Mouse (Mus musculus) midbrain, postnatal 0 days (tissue): Measurements from ENCODE around the gene Slc2a8. TPM values are rescaled to one million over a fixed set of nuclear protein-coding genes. Genes with fewer than 3 reads are reported as not detected.

Experiments
- ATAC-seq: fragments of 200-750 bp; cut with Nextera tagmentation; 2 replicates; pipeline ENCODE4 v1.8.0; 2017; ENCODE audit warnings: moderate number of reproducible peaks, mild to moderate bottlenecking, moderate TSS enrichment, moderate library complexity; ENCODE audit not compliant: low FRiP score
- DNase-seq: peaks from one replicate; pipeline ENCODE4 v3.0.0-alpha.2; 2015; ENCODE audit warnings: low spot score
- H3K27ac ChIP-seq: fragments of 300-500 bp; sonication (generic); 2 replicates; pipeline ENCODE4 v1.5.1; 2014; ENCODE audit warnings: low read depth, mild to moderate bottlenecking, low read length, mixed read lengths
- H3K27me3 ChIP-seq: fragments of 300-500 bp; sonication (generic); 2 replicates; pipeline ENCODE4 v1.6.1; 2014; ENCODE audit warnings: low read length, control low read depth, mixed read lengths; ENCODE audit not compliant: insufficient read depth
- H3K36me3 ChIP-seq: fragments of 300-500 bp; sonication (generic); 2 replicates; pipeline ENCODE4 v1.6.1; 2014; ENCODE audit warnings: low read length, control low read depth, mixed read lengths; ENCODE audit not compliant: insufficient read depth
- H3K4me1 ChIP-seq: fragments of 300-500 bp; sonication (generic); 2 replicates; pipeline ENCODE4 v1.6.1; 2014; ENCODE audit warnings: mild to moderate bottlenecking, control low read depth, antibody characterized with exemption, low read length, mixed read lengths; ENCODE audit not compliant: insufficient read depth
- H3K4me2 ChIP-seq: fragments of 300-500 bp; sonication (generic); 2 replicates; pipeline ENCODE4 v1.6.1; 2014; ENCODE audit warnings: low read depth, mild to moderate bottlenecking, low read length, mixed read lengths; ENCODE audit not compliant: poor library complexity, severe bottlenecking
- H3K4me3 ChIP-seq: fragments of 300-500 bp; sonication (generic); 2 replicates; pipeline ENCODE4 v1.5.1; 2014; ENCODE audit warnings: low read depth, mild to moderate bottlenecking, low read length, moderate library complexity
- H3K9ac ChIP-seq: fragments of 300-500 bp; sonication (generic); replicated peaks from 2 replicates; pipeline ENCODE4 v1.6.1; 2014; ENCODE audit warnings: mild to moderate bottlenecking, low read length, moderate library complexity, mixed read lengths; ENCODE audit not compliant: poor library complexity, severe bottlenecking
- H3K9me3 ChIP-seq: fragments of 300-500 bp; sonication (generic); 2 replicates; pipeline ENCODE4 v1.6.1; 2016; ENCODE audit warnings: low read length, control low read depth
- CTCF ChIP-seq: IDR thresholded peaks from 2 replicates; pipeline ENCODE4 v1.5.1; 2016; ENCODE audit warnings: antibody characterized with exemption, mild to moderate bottlenecking
- WGBS: fragments of 180-500 bp; shearing (Covaris S2); extraction: QIAGEN DNeasy Blood & Tissue Kit; methylation state at CpG from one replicate; pipeline ENCODE4 v1.1.7; 2014; 5-methylcytosine and 5-hydroxymethylcytosine counted together
- polyA plus RNA-seq: library from polyadenylated mRNA; unstranded; fragments of >200 nt; fragmentation: Nextera tagmentation; extraction: Ambion mirVana; gene quantifications from 2 replicates; pipeline ENCODE4 v1.2.1, GENCODE M21; 2015
- total RNA-seq: library from RNA; depleted of rRNA; stranded (reverse); fragments of >200 nt; gene quantifications from 2 replicates; pipeline ENCODE4 v1.2.3, GENCODE M21; 2014

Slc2a8 gene
- total and polyA plus RNA-seq, 2 experiments from 2014 or later: 30.7 to 34.6 TPM

DNA sequence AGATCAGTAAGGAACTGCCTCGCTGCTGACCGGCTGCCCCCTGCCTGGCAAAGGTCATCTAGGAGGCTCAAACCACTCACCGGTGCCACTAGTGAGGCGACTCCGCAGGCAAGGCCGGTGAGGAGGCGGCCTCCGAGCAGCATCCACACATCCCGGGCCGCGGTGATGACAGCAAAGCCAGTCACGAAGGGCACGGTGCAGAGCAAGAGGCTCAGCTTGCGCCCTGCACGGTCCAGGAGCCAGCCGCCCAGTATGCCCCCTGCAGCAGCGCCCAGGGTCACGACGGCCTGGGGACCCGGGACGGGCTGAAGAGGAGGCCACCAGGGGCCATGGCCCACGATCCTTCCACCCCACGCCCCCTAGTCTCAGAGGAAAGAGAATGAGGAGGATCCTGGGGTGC lies 602 bp downstream of the Slc2a8 start:
- no peak for DNase-seq
- Histone ChIP-seq H3K9ac (peak overlapping the region; percentile 91), H3K27me3 (no peaks in the 10 kb centered on the region), H3K9me3 (no peaks in the 10 kb centered on the region), H3K4me2 (peak overlapping the region; percentile 95), H3K27ac (peak overlapping the region; percentile 77), H3K4me3 (peak overlapping the region; percentile 80), H3K36me3 (peaks cover 9% of the 10 kb centered on the region), H3K4me1 (no peaks in the 10 kb centered on the region)
- ATAC-seq: peak; percentile 41
- WGBS: 1% methylated on average over 23 of the region's 23 CpGs
- no peak for TF ChIP-seq CTCF

DNA sequence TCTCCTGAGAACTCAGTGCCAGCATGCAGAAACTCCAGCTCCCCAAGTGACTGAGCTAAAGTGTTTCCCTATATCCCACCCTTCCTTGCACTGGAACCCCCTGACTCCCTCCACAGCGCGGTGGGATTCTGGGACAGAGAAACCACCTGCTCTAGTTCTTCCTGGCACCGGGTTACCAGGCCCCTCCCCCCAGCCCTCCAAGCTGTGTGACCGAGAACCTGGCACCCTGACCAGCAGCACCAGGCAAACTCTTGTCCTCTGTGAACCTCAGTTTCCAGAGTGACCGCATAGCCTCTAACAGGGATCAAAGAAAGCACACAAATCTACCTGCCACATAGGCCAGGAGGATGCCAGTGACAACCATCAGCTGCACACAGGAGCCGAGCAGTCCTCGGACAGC lies 2.2 kb downstream of the Slc2a8 start:
- 88% methylated on average over 7 of the region's 7 CpGs for WGBS
- no peak overlapping the region for H3K27ac ChIP-seq
- H3K4me3 ChIP-seq: no peak overlapping the region
- H3K27me3 ChIP-seq: no peaks in the 10 kb centered on the region
- H3K9ac ChIP-seq: 0 out of 2 replicates have a peak overlapping the region, but pooled peaks have one; percentile 13
- H3K9me3 ChIP-seq: no peaks in the 10 kb centered on the region
- no peaks in the 10 kb centered on the region for H3K4me1 ChIP-seq
- H3K4me2 ChIP-seq: no peak overlapping the region
- ATAC-seq: no peak
- no peak for TF ChIP-seq CTCF
- H3K36me3 ChIP-seq: peaks cover 23% of the 10 kb centered on the region
- no peak for DNase-seq

DNA sequence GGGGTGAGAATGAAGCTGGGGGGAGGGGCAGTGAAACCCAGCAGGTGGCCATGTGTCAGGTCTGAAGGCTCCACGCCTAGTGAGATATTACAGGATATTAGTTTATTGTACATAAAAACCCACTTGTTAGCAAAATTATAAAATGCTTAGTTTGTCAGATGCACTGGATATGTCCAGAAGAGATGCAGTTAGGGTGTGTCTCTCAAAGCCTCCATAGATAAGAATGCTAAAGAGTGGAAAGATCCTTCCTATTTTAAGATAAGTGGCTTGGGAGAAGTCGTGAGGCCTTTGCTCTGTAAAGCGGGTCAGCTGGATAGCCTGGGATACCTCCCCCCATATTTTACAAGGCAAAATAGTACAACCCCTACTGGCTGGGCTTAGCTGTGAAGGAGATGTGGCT lies 3.2 kb downstream of the Slc2a8 start:
- Histone ChIP-seq H3K4me3 (no peak overlapping the region), H3K4me2 (no peak overlapping the region), H3K27me3 (no peaks in the 10 kb centered on the region), H3K27ac (no peak overlapping the region), H3K9ac (no peak overlapping the region), H3K4me1 (no peaks in the 10 kb centered on the region), H3K9me3 (no peaks in the 10 kb centered on the region), H3K36me3 (peaks cover 33% of the 10 kb centered on the region)
- ATAC-seq: no peak
- no peak for TF ChIP-seq CTCF
- 76% methylated on average over 3 of the region's 3 CpGs for WGBS
- no peak for DNase-seq

DNA sequence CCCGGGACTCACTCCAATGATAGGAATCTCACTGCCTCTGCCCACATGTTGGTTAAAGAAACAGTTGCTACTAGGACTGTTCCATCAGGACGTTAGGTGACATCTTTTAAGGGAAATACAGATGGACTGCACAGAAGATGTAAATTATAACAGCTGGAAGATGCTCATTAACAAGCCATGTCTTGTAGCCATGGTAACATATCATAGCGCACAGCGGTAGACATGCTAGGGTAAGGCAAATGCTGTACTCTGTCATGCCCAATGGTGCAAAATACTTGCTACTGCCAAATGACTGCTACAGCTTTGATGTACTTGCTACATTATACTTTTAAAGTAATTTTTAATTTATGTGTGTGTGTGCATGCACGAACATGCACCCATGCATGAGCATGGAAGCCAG lies 4.8 kb downstream of the Slc2a8 start:
- 70% methylated on average over 5 of the region's 5 CpGs for WGBS
- Histone ChIP-seq H3K9me3 (no peaks in the 10 kb centered on the region), H3K4me3 (no peak overlapping the region), H3K36me3 (peaks cover 44% of the 10 kb centered on the region), H3K4me1 (no peaks in the 10 kb centered on the region), H3K27me3 (no peaks in the 10 kb centered on the region), H3K27ac (no peak overlapping the region), H3K4me2 (no peak overlapping the region), H3K9ac (no peak overlapping the region)
- ATAC-seq (no peak), DNase-seq (peak; percentile 45)
- TF ChIP-seq CTCF: no peak

DNA sequence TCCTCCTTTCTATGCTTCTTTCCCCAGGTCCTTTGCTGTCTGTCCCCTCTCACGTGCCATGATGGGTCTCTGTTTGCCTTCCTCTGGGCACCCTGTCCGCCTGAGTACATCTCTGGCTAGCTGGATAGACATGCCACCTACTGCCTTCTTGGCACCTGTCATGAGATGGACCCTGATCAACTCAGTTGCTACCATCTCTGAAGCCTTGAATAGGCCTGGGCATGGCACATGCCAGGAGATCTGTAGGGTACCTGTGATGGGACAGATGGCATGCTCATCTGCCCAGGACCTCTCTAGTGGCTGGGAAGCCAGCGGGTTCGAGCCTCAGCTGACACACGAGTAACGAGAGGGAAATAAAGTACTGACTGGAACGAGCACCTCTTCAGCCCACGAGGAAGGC lies 7.7 kb downstream of the Slc2a8 start:
- WGBS: 93% methylated on average over 8 of the region's 8 CpGs
- peaks cover 44% of the 10 kb centered on the region for H3K36me3 ChIP-seq

DNA sequence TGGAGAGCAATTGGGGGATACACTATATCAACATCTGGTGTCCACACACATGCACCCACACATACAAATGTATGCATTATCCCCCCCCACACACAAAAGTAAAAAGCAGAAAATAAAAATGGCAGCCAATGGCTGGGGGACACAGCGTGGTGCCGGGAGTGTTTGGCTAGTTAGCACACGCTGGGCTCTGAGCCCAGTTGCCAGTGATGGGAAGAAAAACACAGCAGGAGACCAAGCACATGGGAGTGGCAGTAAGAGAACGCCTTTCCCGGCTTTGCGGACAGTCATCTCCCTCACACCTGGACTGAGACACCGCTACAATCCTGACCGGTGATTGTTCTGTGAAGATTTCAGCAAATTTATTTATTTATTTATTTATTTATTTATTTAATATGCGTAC lies 10.6 kb downstream of the Slc2a8 start:
- no peak overlapping the region for H3K27ac ChIP-seq
- WGBS: 31% methylated on average over 9 of the region's 9 CpGs
- H3K9me3 ChIP-seq: no peaks in the 10 kb centered on the region
- H3K27me3 ChIP-seq: no peaks in the 10 kb centered on the region
- no peak overlapping the region for H3K9ac ChIP-seq
- no peak for TF ChIP-seq CTCF
- no peak overlapping the region for H3K4me2 ChIP-seq
- no peak overlapping the region for H3K4me3 ChIP-seq
- ATAC-seq (no peak), DNase-seq (peak; percentile 72)
- H3K36me3 ChIP-seq: peaks cover 36% of the 10 kb centered on the region
- 0 out of 2 replicates have a peak, but pooled peaks cover 3% of the 10 kb centered on the region for H3K4me1 ChIP-seq

More for the DNA sequence above, 7.7 kb downstream of the Slc2a8 start:
- Histone ChIP-seq H3K4me3 (no peak overlapping the region), H3K27me3 (no peaks in the 10 kb centered on the region), H3K4me1 (no peaks in the 10 kb centered on the region), H3K9ac (no peak overlapping the region), H3K9me3 (no peaks in the 10 kb centered on the region), H3K4me2 (no peak overlapping the region), H3K27ac (no peak overlapping the region)
- TF ChIP-seq CTCF: no peak
- no peak for DNase-seq
- no peak for ATAC-seq
